Mouse (Mus musculus) thymus, postnatal 0 days (tissue): ENCODE data around the gene Rnf145. TPM values are rescaled to one million over a fixed set of nuclear protein-coding genes. Genes with fewer than 3 reads are reported as not detected.

Source experiments
- DNase-seq: peaks from one replicate; pipeline ENCODE4 v3.0.0-alpha.2; 2015; ENCODE audit warnings: low spot score
- polyA plus RNA-seq: library from polyadenylated mRNA; unstranded; fragments of >200 nt; fragmentation: Nextera tagmentation; extraction: Ambion mirVana; gene quantifications from 2 replicates; pipeline ENCODE4 v1.2.1, GENCODE M21; 2015

Rnf145 gene
- 115 and 120 TPM in 2 replicates for polyA plus RNA-seq

DNA sequence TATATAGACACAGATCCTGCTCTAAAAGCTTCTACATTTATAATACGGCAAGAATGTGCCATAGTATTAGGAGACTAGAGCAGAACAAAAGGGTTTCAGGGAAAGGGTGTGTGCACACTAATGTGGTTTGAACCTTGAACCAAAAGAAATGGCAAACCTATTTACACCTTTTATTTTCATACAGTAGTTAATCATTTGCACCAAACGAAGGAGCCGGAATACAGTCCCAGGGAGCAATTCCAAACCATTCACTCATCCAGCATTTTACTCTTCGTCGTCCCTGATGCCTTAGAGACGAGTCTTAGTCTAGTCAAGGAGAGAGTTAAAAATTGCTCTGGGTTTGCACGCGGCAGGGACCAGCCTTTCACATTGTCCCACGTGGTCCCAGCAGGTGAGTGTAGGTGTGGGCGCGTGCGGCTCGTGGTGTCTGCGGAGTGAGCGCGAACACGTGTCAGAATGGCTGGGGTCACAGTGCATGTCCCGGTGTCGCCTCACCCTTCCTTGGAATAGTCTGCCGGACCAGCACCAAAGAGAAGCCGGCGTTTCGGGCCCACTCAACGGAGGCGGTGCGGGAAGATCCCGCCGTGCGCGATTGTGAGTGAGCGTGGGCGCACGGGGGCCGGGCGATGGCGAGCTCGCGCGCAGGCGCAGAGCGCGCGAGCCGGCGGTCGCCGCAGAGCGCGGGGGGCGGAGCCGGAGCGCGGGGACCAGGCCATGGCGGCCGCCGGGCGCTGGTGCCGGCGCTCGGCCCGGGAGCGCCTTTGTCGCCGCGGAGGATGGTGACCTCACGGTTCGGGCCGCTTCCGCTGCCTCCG, at the start of gene Rnf145:
Gene Rnf145 (plus strand): TSS at position 684 of the 815 bp plus-strand sequence.
- peak; percentile 79 for DNase-seq

DNA sequence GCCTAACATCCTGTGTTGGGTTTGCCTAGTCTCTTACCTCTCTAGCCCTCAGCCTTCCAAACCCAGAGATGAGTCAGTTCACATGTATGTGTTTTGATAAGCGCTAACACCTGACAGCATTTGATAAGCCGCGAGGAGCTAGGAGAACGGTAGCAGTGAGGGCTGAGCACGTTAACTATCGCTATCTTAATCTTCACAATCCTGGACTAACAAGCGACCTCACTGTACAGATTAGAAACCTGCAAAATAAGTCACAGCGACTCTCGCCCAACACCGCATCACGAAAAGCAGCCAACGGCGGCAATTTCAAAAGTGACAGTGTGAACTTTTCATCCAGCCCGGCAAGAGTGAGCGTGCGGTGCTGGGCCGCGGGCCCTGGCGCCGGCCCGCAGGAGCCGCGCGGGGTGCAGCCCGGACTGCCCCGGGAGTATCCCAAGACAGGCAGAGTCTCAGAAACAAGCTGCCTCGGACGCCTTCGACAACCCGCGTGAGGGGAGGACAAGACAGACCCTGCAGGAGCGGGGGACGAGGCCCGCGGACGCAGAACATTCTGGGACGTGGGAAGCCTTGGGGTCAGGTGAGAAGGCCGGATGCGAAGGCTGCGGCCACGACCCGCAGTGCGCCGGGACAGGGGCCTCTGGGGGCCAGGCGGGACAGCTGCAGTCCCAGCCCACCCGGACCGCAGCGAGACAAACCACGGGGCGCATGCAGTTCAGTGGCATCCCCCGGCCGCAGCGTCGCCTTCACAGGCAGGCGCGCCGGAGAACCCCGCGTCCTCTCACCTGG, 48.9 kb upstream of the Rnf145 start:
- DNase-seq = peak; percentile 66

DNA sequence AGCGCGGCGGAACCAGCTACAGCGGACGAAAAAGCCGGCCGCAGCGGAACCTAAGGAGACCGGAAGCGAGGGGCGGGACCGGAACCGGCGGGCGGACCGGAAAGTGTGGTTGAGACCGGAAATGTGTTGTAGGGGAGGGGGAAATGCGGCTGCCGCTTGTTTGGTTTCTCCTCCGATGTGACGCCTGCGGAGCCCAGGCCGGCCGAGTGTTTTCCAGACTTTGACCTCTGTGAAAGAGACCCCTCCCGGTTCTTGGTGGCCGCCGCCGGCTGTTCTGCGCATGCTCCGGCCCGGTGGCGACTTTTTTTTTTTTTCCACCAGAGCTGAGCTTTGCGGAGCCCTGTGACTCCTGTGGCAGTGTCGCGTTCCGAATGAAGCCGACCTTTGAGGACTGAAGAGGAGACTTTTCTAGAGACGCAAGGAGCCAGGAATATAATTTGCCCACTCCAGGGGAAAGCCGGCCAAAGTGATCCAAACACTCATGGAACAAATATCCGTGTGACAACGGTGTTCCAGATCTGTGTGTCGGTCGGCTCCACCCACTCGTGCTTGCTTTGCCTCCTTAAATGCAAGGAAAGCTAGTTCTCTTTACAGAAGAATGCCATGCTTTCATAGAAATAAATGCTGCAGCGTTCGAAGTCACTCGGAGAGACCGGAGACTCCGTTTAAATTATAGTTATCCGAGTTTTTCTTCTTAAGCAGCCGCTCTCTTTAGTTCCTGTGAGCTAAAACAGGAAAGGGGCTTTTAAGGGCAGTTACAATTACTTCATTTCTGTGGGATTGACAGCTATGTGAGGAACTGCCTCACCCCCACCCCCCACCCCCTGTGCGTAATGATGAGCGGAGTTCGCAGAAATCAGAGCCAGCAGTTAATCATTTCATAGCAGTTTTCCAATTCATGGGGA, 48.1 kb upstream of the Rnf145 start, which contains the start of gene Ublcp1:
Gene Ublcp1 (minus strand): TSS at position 67 of the 905 bp plus-strand sequence.
- DNase-seq = peak; percentile 92

DNA sequence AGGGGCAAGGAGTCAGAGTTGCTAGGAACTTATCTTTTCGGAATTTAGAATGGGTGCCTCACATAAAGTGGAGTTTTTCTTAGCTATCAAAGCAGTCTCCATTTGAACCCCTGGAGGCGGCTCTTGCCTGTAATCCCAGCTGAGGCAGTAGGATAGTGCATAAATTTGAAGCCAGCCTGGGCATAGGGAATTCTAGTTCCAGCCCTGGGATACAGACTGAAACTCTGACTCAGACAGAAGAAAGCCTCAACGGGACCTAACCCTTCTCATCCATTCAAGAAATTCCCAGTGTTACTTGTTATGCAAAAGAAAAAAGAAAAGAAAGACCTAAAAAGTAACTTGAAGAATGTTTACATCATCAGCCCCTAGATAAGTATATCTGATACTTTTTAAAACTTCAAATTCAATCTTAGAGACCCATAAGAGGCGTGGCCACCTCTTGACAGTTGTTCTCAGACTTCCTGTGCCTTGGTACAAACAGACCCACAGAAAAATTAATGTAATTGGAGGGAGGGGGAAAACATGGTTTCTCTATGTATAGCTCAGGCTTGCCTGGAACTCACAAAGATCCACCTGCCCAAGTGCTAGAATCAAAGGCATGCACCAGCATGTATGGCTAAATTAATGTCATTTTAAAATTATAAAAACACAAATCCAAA, 47.3 kb upstream of the Rnf145 start:
- DNase-seq = peak; percentile 43

DNA sequence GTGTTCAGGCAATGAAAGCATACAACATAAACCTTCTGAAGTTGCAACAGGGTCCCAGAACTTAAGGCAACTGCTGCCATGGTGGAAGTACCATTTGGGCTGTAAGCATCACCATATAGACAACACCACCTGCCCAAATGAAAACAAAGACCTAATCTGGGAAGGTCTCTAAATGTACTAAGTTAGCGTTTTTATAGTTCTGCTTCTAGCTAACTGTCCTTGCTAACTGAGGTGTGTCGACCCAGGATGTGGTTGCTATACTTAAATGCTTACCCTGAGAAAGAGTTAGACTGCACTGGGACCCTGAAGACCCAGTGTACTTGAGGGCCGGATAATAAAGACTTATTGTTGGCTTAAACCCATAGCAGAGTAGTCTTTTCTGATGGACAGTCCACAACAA, 43.3 kb upstream of the Rnf145 start:
- DNase-seq = peak; percentile 33

DNA sequence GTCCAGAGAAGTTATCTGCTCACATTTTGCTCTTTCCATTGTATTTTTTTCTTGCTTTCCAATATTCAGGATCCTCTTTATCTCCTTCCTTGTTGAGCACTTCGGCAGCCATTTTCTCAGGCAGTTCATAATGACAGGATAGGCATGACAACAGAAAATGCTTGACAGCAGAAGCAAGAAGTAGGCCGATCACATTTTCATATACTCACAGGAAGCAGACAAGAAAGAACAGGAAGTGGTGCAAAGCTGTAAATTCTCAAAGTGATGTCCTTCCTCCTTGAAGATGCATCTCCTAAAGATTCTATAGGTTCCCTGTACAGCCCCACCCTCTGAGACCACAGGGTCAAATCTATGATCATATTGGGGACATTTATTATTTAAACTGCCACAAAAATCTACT, 42.3 kb upstream of the Rnf145 start:
- DNase-seq = peak; percentile 68

DNA sequence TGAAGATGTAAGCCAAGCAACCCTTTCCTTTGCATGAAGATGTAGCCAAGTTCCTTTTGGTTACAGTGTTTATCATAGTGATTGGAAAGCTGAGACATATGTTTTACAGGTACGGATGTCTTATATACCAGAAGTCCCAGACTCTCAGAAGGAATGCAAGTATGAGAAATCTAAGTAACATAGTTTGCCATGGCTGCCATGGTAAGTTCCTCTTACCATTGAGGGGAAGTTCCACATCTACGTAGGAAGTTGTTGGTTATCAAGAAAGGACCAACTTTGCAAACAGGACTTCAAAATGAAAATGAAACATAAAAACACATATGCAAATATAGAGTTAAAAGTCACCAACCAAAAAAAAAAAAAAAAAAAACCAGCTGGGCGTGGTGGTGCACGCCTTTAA, 40.4 kb upstream of the Rnf145 start:
- no peak for DNase-seq

DNA sequence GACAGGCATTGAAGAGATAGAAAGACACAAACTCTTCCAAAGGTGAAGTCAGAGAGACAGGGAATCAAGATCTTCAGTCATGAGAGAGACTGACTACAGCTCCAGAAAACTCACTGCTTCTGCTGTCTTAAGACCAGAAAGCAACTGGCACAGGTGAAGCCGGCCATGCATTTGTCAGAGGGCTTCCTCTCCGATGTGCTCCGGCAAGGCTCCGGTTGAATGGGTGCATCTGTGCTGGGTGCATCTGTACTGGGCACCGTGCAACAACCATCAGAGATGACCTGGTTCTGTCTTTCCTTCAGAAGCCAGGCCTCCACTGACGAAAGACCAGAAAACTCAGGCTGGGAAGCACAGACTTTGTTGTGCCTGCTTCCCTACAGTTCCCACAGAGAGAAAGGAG, 38.5 kb upstream of the Rnf145 start:
- DNase-seq = no peak

DNA sequence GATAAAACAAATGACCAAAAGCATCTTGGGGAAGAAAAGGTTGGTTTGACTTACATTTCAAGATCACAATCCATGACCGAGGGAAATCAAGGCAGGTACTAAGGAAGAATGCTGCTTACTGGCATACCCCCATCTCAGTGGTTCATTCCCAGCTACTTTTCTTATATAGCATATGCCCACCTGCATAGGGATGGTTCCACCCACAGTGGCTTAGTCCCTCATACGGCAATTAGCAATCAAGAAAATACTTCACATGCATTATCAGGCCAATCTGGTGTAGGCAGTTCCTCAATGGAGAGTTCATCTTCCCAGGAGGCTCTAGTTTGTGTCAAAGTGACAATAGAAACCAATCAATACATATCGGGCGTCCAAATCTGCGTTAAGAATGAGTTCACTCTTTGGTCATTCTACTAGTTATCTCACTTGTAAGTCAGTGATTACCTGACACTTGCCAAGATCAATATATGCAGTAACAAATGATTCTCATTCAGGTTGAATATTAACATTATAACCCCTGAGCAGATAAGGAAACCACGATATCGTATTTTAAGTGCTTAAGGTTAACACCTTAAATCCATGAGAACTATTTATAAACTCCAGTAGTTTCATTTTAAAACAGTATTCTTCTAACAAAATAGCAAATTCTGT, 33.6 kb upstream of the Rnf145 start:
- DNase-seq = no peak

DNA sequence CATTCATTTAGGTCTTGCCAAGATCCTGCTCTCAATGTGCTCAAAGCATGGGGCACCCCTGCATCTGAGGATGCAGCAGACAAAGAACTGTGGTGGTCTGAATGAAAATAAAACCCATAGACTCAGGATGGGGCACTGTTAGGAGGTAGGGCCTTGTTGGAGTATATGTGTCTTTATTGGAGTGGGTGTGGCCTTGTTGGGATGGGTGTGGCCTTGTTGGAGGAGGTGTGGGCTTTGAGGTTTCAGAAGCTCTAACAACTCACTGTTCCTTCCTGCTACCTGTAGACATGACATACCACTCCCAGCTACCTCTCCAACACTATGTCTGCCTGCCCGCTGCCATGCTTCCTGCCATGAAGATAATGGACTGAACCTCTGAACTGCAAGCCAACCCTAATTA, 29.6 kb upstream of the Rnf145 start:
- no peak for DNase-seq

DNA sequence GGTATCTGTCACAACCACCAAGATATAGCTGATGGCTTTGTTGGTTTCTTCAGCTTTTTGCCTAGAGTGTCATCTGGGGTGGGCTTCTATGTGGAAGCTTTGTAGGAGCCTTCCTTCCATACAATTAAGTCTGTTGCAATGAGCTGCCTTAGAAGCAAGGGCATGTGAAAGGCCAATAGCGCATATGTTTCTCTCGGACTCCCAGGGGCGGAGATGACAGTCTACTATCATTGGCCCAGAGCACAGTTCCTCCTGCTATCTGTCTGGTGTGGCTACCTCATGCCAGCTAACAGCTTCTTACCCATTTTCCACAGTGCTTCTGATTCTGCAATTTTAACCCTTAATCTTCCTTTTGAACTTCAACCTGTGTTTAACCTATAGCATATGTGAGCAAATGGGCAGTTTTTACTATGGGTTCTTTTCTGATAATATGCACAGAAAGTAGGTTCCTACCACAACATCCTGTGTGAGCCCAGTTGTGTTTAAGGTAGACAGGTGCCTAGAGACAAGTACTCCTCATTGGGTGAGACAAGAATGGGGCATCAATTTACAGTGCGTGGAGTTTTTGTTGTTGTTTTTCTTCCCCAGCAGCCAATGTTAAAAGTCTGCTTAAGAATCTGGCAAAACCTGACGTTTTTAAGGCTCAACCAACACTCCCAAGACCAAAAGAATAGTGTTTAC, 24.0 kb upstream of the Rnf145 start:
- peak; percentile 56 for DNase-seq

DNA sequence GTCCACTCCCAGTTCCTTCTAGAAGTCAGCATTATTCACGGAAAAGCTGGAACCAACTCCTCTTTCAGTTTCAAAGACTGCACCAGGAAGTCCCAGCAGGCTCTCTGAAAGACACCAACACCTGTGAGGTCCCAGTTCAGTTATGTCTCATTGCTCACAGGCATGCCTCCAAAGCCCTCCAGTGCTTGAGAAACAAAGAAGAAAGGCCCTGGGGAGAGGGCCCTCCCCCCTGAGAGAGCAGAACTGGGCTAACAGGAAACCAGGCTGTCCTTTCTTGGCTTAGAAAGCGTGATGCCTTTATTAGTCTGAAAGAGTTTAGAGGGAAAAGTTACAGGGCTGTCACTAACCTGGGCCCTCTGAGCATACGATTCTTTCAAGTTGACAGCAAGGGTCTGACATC, 22.5 kb upstream of the Rnf145 start:
- DNase-seq = peak; percentile 90

DNA sequence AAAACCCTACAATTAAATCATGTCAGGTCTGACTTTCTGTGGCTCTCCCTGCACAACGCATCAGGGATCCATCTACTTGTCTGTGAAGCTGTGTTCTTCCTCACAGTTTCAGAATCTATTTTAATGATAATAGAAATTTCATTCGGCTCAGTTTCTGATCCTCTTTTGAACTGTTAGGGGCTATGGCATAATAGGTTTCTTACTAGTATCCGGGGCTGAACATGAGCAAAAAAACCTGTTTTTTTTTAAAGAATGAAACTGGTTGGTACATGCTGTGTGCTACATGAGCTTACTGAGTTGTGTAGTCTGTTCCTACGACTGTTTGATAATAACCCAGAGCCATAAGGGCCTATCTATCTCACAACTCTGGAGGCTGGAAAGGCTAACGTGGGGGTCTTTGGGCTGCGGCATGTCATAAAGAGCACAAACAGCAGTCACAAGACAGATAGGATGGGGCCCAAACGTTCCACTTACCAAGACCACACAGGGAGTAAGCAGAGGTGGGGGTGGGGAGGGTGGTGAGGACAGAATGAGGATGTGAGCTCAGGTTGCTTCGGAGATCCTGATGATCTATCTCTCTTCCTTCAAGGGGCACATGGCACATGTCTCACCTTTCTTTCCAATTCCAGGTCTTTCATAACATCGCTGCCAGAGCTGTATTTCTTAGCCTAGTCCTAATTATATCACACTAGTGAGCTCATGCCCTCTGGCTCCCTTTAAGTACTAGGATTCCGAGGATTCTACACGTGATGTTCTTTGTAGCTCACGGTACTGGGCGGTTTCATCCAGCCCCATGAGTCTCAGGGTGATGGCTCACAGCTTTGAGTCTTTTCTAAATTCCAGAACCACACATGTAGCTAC, 20.1 kb upstream of the Rnf145 start:
- DNase-seq = no peak

DNA sequence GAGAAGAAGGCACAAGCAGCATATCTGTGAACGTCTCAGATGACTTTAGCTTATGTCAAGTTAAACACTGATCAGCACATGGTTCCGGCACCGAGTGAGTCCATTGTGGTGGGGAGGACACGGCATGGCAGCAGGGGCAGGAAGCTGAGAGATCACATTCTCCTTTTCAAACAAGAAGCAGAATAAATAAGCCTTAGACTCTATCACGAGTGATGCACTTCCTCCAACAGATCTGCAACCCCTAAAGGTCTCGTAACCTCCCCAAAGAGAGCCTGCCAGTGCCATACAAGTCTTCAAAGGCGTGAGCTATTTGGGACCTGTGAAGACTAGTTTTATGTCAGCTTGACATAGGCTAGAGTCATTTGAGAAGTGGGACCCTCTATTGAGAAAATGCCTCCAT, 17.8 kb upstream of the Rnf145 start:
- no peak for DNase-seq

DNA sequence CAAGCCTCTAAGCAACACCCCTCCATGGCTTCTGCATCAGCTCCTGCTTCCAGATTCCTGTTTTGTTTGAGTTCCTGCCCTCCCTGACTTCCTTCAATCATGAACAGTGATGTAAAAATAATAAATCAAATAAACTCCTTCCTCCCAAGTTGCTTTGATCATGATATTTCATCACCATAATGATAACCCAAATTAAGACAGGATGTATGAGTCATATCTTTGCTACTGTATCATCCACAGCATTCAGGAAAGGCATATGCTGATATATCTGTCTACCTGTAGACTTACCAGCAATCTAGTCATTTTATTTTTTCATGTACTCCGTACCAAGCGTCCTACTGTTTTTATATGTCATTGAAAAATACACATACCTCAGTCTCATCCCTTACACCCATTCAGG, 17.3 kb upstream of the Rnf145 start:
- DNase-seq = no peak

DNA sequence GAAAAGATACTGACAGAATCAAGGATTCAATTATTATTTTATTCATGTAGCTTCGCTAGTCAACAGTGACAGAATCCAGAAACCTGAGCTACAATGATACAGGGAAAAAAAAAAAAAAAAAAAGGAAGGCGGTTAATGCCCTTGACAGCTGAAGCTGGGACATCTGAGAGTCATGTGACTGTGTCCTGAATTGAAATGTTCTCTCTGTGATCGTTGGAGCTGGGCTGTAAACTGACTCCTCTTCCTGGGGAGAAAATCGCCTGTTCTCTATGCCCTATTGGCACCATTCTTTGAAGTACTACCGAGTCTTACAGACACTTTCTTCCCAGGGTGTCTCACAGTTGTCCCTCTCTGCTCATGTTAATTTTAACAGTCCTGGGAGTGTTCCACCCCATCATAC, 15.8 kb upstream of the Rnf145 start:
- DNase-seq = no peak

DNA sequence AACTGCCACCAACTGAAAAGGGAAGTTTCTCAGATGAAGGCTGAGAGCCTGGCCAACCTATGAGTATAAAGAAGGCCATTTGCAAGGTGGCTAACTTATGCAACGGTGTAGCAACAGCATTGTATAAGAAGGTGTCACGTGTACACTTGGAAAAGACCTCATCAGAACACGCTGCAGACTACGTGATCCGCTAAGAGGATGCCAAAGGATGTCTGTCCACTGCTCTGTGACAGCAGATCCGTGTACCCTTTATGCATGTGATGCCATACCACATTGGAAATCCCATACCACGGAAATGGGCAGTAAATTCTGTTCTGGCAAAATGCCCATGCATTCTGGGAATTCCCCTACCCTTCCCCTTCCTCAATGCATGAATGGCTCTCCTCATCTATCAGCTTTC, 14.6 kb upstream of the Rnf145 start:
- no peak for DNase-seq

DNA sequence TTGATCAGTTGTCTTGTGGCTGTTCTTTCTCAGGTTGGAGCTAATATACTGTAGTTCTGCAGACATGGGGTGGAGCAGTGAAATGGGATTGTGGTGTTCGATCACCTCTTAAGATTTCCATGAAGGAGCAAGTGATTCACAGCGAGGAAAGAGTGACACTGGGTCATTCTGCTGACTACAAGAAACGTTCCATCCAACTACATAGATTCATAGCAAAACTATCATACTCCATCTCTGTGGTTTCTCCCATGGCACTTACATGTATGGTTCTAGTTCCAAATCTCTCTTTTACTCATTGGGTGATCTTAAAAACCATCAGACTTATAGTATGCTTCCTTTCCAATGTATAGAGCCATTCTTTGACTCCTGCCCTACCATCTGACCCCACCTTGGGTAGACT, 14.0 kb upstream of the Rnf145 start:
- DNase-seq = no peak

DNA sequence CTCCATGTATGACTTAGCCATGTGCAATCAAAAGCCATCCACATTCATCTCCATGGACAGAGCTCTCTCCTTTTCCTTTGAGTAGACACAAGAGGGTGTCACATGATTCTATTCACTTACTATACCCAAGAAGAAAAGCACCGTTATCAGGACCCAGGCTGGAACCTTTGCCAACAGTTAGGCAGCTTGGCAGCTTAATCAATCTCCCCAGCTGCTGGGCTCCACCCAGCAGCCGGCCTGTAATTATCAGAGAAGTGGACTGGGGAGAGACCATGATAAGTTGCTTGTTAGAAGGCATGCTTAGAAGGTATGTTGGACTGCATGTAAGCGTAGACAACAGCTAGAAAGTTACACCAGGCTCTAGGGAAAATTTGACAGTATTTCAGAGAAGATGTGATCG, 9.9 kb upstream of the Rnf145 start:
- DNase-seq = no peak
